Mouse (Mus musculus) ES-Bruce4 (cell line): ENCODE data around the gene G3bp2.

Experiments
- CTCF ChIP-seq: IDR thresholded peaks from one replicate; pipeline ENCODE4 v1.8.1; 2011; ENCODE audit warnings: low read depth, low read length
- POLR2A ChIP-seq: IDR thresholded peaks from one replicate; pipeline ENCODE4 v1.8.1; 2011; ENCODE audit warnings: low read length; ENCODE audit not compliant: insufficient read depth

GRCm38 (mm10) chr5:92083417-92084038 is at the start of gene G3bp2:
- no peak for TF ChIP-seq POLR2A
- no peak for TF ChIP-seq CTCF
